9 mouse cellular contexts compared by ENCODE assay signal in the genomic region with DNA sequence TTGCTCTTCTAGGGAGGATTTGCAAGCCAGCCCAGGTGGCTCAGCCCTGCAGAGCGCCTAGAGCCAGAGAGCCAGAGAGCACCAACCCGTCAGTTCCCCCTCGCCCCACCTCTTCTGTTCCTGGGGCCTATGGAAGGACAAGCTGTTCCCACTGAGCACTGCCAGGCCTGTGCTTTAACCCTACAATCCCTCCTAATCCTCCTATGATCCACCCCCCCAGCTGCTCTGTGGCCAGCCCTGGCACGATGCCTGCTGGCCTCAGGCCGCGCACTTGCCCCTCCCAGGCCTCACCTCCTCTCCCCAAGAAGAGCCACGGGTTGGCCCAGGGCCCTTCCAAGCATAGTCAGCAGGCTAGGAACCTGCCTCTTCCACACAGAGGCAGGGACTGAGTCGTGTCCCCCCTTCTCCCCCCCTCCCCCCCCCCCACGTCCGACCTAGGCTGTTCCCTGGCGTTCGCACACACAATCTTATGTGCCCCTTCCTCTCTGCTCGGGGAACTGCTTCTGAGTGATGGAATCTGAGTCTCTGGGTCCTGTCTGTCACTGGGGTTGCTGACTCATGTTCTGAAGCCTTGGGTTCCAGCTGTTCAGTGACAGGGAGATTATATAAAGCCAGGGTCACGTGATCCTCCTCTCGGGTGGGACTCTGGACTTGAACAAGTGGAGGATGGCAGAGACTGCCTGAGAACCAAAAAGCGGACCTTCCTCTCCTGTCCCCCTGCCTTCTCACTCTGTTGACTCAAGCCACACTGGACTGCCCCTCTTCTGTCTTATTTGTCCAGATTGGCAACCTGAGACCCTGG. TPM values are rescaled to one million over a fixed set of nuclear protein-coding genes. Genes with fewer than 3 reads are reported as not detected.
DNase-seq lines count a peak whose midpoint lies in the region; ATAC-seq lines count a peak whose summit lies in the region.
"Had no signal": no experiment of that assay in that cellular context is flagged by ENCODE, and none has a peak within 500 bp of the region (broad histone marks: within the 10 kb centered on the region; RNA-seq: fewer than 3 reads in every experiment).

No protein-coding gene starts in this region.

- no peaks in the 10 kb centered on the region for H3K9me3 ChIP-seq in forebrain, embryonic 14.5 days (replicated peaks; ENCODE audit: control insufficient read depth, low read length)
- no peaks in the 10 kb centered on the region for H3K9me3 ChIP-seq in midbrain, embryonic 12.5 days

- peak; percentile 85 for DNase-seq in 416B (ENCODE audit: low read depth)
- peak; percentile 91 for DNase-seq in adrenal gland, adult 2 months
- peak; percentile 80 for DNase-seq in forebrain, embryonic 14.5 days (ENCODE audit: low spot score)
- DNase-seq in heart, postnatal 36 days = peak; percentile 82 to 84
- peak; percentile 19 to 77 for DNase-seq in layer of hippocampus, postnatal 14 days (ENCODE audit: low spot score in 2 of 2)
- DNase-seq in yolk sac, embryonic 10.5 days (ENCODE audit: low spot score) = peak; percentile 29
- no peak for DNase-seq in embryo, embryonic 10.5 days (ENCODE audit: low spot score)

- H3K27ac ChIP-seq in forebrain, embryonic 14.5 days (ENCODE audit: low read depth, low read length) = no peak overlapping the region
- 0 out of 2 replicates have a peak overlapping the region, but pooled peaks have one; percentile 17 for H3K27ac ChIP-seq in midbrain, embryonic 12.5 days (replicated peaks)
- H3K27ac ChIP-seq: liver, embryonic 14.5 days had no signal

- 16% methylated on average over 14 of the region's 16 CpGs for WGBS in forebrain, embryonic 14.5 days
- 34% methylated on average over 16 of the region's 16 CpGs for WGBS in midbrain, embryonic 12.5 days

- ATAC-seq in forebrain, embryonic 14.5 days = peak; percentile 73
- ATAC-seq in midbrain, embryonic 12.5 days (ENCODE audit: low FRiP score, low read depth) = peak; percentile 44; the same call in 1 of the 2 replicates

- H3K9ac ChIP-seq in forebrain, embryonic 14.5 days (ENCODE audit: low read length) = no peak overlapping the region
- no peak overlapping the region for H3K9ac ChIP-seq in midbrain, embryonic 12.5 days (replicated peaks)
- H3K9ac ChIP-seq: liver, embryonic 14.5 days had no signal

- peaks cover 19% of the 10 kb centered on the region for H3K4me1 ChIP-seq in forebrain, embryonic 14.5 days (ENCODE audit: control insufficient read depth, insufficient read depth, low read length)
- H3K4me1 ChIP-seq in midbrain, embryonic 12.5 days = peaks cover 30% of the 10 kb centered on the region

- H3K36me3 ChIP-seq in forebrain, embryonic 14.5 days (ENCODE audit: control insufficient read depth, insufficient read depth, low read length) = 0 out of 2 replicates have a peak, but pooled peaks cover 2% of the 10 kb centered on the region
- no peaks in the 10 kb centered on the region for H3K36me3 ChIP-seq in midbrain, embryonic 12.5 days

- no peak overlapping the region for H3K4me2 ChIP-seq in forebrain, embryonic 14.5 days (ENCODE audit: low read length)
- H3K4me2 ChIP-seq in midbrain, embryonic 12.5 days (replicated peaks) = no peak overlapping the region

- intact Hi-C loops in heart, postnatal 36 days (cut with DNase I) = no loop called here

- no peak overlapping the region for H3K4me3 ChIP-seq in forebrain, embryonic 14.5 days (ENCODE audit: low read depth, low read length)
- no peak overlapping the region for H3K4me3 ChIP-seq in midbrain, embryonic 12.5 days

- H3K27me3 ChIP-seq in forebrain, embryonic 14.5 days (replicated peaks; ENCODE audit: control insufficient read depth, insufficient read depth, low read length) = 0 out of 2 replicates have a peak, but pooled peaks cover 3% of the 10 kb centered on the region
- peaks cover 62% of the 10 kb centered on the region for H3K27me3 ChIP-seq in midbrain, embryonic 12.5 days

RNA-seq across cellular contexts. Expression of a gene that starts 12.3 kb away (rescaled TPM):
- total RNA-seq in adrenal gland, adult 2 months (2021) = 10 to 100 TPM; 33.7 to 60.9 TPM
- polyA plus RNA-seq in adrenal gland, adult 2 months (2012; rRNA removed) = 10.9 and 15.2 TPM in 2 replicates
- 6.9 and 8.2 TPM in 2 replicates for polyA plus RNA-seq in forebrain, embryonic 14.5 days (2014; fragmentation: Nextera tagmentation; extraction: Ambion mirVana)
- 100 to 1,000 TPM; 137 to 198 TPM for total RNA-seq in heart, postnatal 36 days (2021)
- 10 to 100 TPM; 60.3 to 70.8 TPM for total RNA-seq in layer of hippocampus, postnatal 14 days (2021)
- 6.4 and 12.5 TPM in 2 replicates for polyA plus RNA-seq in midbrain, embryonic 12.5 days (2016; fragmentation: Nextera tagmentation; extraction: Ambion mirVana)

RNA-seq across cellular contexts. Expression of a gene that starts 22.4 kb away (rescaled TPM):
- under 1 TPM in 1 of 2 experiments, not detected in 1; 0.10 TPM for total RNA-seq in adrenal gland, adult 2 months (2021)
- polyA plus RNA-seq in adrenal gland, adult 2 months (2012; rRNA removed) = 0.40 TPM in 1 of 2 replicates, not detected in the other
- polyA plus RNA-seq in forebrain, embryonic 14.5 days (2014; fragmentation: Nextera tagmentation; extraction: Ambion mirVana) = 0.31 TPM in 1 of 2 replicates, not detected in the other
- not detected for total RNA-seq in heart, postnatal 36 days (2021)
- total RNA-seq in layer of hippocampus, postnatal 14 days (2021) = 1 to 10 TPM in 1 of 2 experiments, under 1 TPM in 1; 0.33 to 8.6 TPM
- 0.10 TPM in 1 of 2 replicates, not detected in the other for polyA plus RNA-seq in midbrain, embryonic 12.5 days (2016; fragmentation: Nextera tagmentation; extraction: Ambion mirVana)
- polyA plus RNA-seq: liver, embryonic 14.5 days had no signal

RNA-seq across cellular contexts. Expression of a gene that starts 27.9 kb away (rescaled TPM):
- 10 to 100 TPM; 11.2 to 17.6 TPM for total RNA-seq in adrenal gland, adult 2 months (2021)
- 32.4 and 34.3 TPM in 2 replicates for polyA plus RNA-seq in adrenal gland, adult 2 months (2012; rRNA removed)
- polyA plus RNA-seq in forebrain, embryonic 14.5 days (2014; fragmentation: Nextera tagmentation; extraction: Ambion mirVana) = 2.6 and 3.2 TPM in 2 replicates
- total RNA-seq in heart, postnatal 36 days (2021) = 1 to 10 TPM; 8.4 to 8.9 TPM
- total RNA-seq in layer of hippocampus, postnatal 14 days (2021) = 10 to 100 TPM; 13.5 to 18.6 TPM
- polyA plus RNA-seq in midbrain, embryonic 12.5 days (2016; fragmentation: Nextera tagmentation; extraction: Ambion mirVana) = 1.3 TPM in 2 replicates

RNA-seq across cellular contexts. Expression of a gene that starts 34.1 kb away (rescaled TPM):
- total RNA-seq in adrenal gland, adult 2 months (2021) = under 1 TPM; 0.12 to 0.76 TPM
- 1.1 TPM in 1 of 2 replicates, not detected in the other for polyA plus RNA-seq in adrenal gland, adult 2 months (2012; rRNA removed)
- 0.11 and 0.16 TPM in 2 replicates for polyA plus RNA-seq in forebrain, embryonic 14.5 days (2014; fragmentation: Nextera tagmentation; extraction: Ambion mirVana)
- under 1 TPM in 1 of 2 experiments, not detected in 1; 0.14 TPM for total RNA-seq in heart, postnatal 36 days (2021)
- total RNA-seq in layer of hippocampus, postnatal 14 days (2021) = under 1 TPM; 0.14 to 0.29 TPM
- 0.24 and 0.43 TPM in 2 replicates for polyA plus RNA-seq in midbrain, embryonic 12.5 days (2016; fragmentation: Nextera tagmentation; extraction: Ambion mirVana)

RNA-seq across cellular contexts. Expression of a gene that starts 34.2 kb away (rescaled TPM):
- total RNA-seq in adrenal gland, adult 2 months (2021) = 10 to 100 TPM; 28.7 to 30.4 TPM
- polyA plus RNA-seq in adrenal gland, adult 2 months (2012; rRNA removed) = 72.9 and 76.9 TPM in 2 replicates
- 31.3 and 35.1 TPM in 2 replicates for polyA plus RNA-seq in forebrain, embryonic 14.5 days (2014; fragmentation: Nextera tagmentation; extraction: Ambion mirVana)
- total RNA-seq in heart, postnatal 36 days (2021) = 1 to 10 TPM; 6.7 to 7.6 TPM
- 10 to 100 TPM; 27.7 to 28.2 TPM for total RNA-seq in layer of hippocampus, postnatal 14 days (2021)
- polyA plus RNA-seq in midbrain, embryonic 12.5 days (2016; fragmentation: Nextera tagmentation; extraction: Ambion mirVana) = 60.6 and 64.2 TPM in 2 replicates
